Mouse (Mus musculus): ENCODE measurements at regions not wholly inside any gene's neighbourhood (a gene's known extent, or its start where the extent isn't known, plus 50 kb on each side); places are given as distances from the start of the nearest gene placed in this dataset.

DNA sequence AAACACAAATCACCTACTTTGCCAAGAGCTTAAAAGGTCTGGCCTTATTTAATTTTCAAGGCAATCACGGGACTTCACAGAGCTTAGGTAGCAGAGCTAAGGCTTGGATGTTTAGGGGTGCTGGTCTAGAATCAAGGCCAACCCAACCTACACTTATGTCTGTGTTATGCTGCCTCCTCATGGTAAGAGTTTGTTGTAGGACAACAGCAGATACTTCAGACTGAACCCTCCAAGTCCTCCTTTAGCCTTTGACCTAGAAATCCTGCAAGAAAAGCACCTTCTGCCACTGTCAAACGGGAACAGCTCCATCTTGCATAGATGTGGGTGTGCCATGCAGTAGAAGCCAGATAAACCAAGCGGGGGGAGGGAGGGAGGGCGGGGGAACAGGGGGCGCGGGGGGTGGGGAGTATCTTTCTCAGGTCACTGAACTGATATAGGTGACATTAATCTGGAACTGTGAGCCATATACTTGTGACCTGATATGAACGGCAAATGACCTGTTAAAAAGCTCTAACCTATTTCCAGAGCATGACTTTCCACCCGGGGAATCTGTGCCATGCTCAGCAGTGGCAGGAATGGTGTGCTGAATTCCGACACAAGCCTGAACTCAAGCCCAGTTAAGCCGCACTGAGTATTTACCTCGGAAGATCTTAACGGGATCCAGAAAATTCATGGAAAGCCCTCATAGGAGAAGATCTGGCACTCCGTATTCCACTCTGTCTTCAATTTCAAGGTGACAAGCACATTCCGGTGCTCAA lies 838.3 kb downstream of the Gsdmc2 start:
- Histone ChIP-seq H3K27ac (ENCODE audit: low read depth, low read length) (no peak overlapping the region), H3K4me1 (ENCODE audit: control insufficient read depth, insufficient read depth, low read length) (no peaks in the 10 kb centered on the region), H3K9me3 (ENCODE audit: control insufficient read depth, low read length) (no peaks in the 10 kb centered on the region), H3K9ac (ENCODE audit: low read length) (no peak overlapping the region), H3K4me2 (no peak overlapping the region), H3K36me3 (ENCODE audit: control insufficient read depth, insufficient read depth, low read length) (no peaks in the 10 kb centered on the region), H3K4me3 (ENCODE audit: low read depth, low read length) (no peak overlapping the region), H3K27me3 (ENCODE audit: control insufficient read depth, insufficient read depth, low read length) (no peaks in the 10 kb centered on the region)
- DNase-seq (ENCODE audit: low spot score, missing footprints) (no peak), ATAC-seq (ENCODE audit: low FRiP score) (no peak)
- WGBS: 87% methylated on average over 14 of the region's 14 CpGs

DNA sequence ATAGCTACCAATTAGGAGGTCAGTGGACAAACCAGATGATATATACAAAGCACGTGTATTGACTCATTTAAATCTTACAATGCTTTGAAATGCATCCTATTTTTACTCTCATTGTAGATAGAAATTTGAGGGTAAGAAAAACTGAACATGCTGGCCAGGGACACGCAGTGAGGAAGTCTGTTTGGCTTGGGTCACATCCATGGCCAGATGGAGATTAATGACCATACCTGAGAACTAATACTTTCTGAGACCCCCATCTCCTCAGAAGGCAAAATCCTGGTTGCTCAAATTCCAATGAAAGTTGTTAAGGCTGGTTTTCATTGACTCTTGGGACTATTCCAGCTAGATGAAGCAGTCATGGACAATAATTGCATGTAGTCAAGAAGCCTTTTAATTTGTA lies 850.3 kb downstream of the Gsdmc2 start:
- 93% methylated on average over 2 of the region's 2 CpGs for WGBS
- no peaks in the 10 kb centered on the region for H3K36me3 ChIP-seq (ENCODE audit: control insufficient read depth, insufficient read depth, low read length)
- no peak overlapping the region for H3K4me3 ChIP-seq (ENCODE audit: low read depth, low read length)

DNA sequence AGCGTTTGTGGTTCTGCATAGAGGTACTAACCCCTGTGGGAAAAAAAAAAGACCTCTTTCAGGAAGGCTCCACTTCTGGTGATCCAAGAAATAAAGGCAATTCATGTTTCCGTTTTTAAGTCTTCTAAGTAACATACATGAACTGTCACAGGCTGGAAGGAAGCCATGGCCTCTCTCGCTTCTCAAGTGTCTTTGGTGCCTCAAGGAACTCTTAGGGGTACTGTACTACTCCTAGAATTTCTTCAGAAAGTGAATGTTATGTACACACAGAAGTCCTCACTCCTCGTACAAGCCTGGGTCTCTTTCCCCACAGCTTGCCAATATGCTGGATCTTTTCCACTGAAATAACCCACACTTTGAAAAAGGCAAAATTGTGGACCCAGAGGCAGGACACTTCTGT lies 858.1 kb downstream of the Gsdmc2 start:
- H3K4me1 ChIP-seq (ENCODE audit: control insufficient read depth, insufficient read depth, low read length): no peaks in the 10 kb centered on the region
- H3K27ac ChIP-seq (ENCODE audit: low read depth, low read length): no peak overlapping the region
- no peak overlapping the region for H3K4me3 ChIP-seq (ENCODE audit: low read depth, low read length)
- H3K9me3 ChIP-seq (ENCODE audit: control insufficient read depth, low read length): no peaks in the 10 kb centered on the region
- 88% methylated on average over 4 of the region's 4 CpGs for WGBS
- H3K36me3 ChIP-seq (ENCODE audit: control insufficient read depth, insufficient read depth, low read length): no peaks in the 10 kb centered on the region
- H3K4me2 ChIP-seq: no peak overlapping the region
- no peak overlapping the region for H3K9ac ChIP-seq (ENCODE audit: low read length)
- no peak for ATAC-seq (ENCODE audit: low FRiP score)
- no peaks in the 10 kb centered on the region for H3K27me3 ChIP-seq (ENCODE audit: control insufficient read depth, insufficient read depth, low read length)
- DNase-seq (ENCODE audit: low spot score, missing footprints): no peak

More for the DNA sequence above, 850.3 kb downstream of the Gsdmc2 start:
- no peak overlapping the region for H3K4me2 ChIP-seq
- H3K9ac ChIP-seq (ENCODE audit: low read length): no peak overlapping the region
- no peaks in the 10 kb centered on the region for H3K9me3 ChIP-seq (ENCODE audit: control insufficient read depth, low read length)
- ATAC-seq (ENCODE audit: low FRiP score) (no peak), DNase-seq (ENCODE audit: low spot score, missing footprints) (no peak)
- no peaks in the 10 kb centered on the region for H3K27me3 ChIP-seq (ENCODE audit: control insufficient read depth, insufficient read depth, low read length)
- H3K4me1 ChIP-seq (ENCODE audit: control insufficient read depth, insufficient read depth, low read length): no peaks in the 10 kb centered on the region
- H3K27ac ChIP-seq (ENCODE audit: low read depth, low read length): no peak overlapping the region

DNA sequence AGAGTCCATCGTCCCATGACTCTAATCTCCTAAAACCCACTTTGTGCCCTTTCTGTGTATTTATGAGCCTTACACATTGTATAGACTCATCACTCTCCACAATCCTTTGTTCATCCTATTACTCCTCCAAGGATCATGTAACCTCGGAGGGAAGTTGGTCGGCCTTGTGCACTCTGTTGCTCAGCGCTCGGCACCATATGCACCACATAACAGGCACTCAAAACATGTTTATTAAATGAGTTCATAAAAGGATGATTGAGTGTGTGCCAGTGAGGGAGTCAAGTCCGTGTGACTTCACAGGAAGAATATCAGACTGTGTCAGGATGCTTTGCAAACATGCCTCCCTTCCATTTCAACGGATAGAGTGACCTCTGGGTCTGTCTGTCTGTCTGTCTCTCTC lies 858.8 kb downstream of the Gsdmc2 start:
- Histone ChIP-seq H3K27me3 (ENCODE audit: control insufficient read depth, insufficient read depth, low read length) (no peaks in the 10 kb centered on the region), H3K4me3 (ENCODE audit: low read depth, low read length) (no peak overlapping the region), H3K9me3 (ENCODE audit: control insufficient read depth, low read length) (no peaks in the 10 kb centered on the region), H3K9ac (ENCODE audit: low read length) (no peak overlapping the region), H3K4me1 (ENCODE audit: control insufficient read depth, insufficient read depth, low read length) (no peaks in the 10 kb centered on the region), H3K4me2 (no peak overlapping the region), H3K27ac (ENCODE audit: low read depth, low read length) (no peak overlapping the region), H3K36me3 (ENCODE audit: control insufficient read depth, insufficient read depth, low read length) (no peaks in the 10 kb centered on the region)
- 74% methylated on average over 7 of the region's 7 CpGs for WGBS
- ATAC-seq (ENCODE audit: low FRiP score) (no peak), DNase-seq (ENCODE audit: low spot score, missing footprints) (no peak)

DNA sequence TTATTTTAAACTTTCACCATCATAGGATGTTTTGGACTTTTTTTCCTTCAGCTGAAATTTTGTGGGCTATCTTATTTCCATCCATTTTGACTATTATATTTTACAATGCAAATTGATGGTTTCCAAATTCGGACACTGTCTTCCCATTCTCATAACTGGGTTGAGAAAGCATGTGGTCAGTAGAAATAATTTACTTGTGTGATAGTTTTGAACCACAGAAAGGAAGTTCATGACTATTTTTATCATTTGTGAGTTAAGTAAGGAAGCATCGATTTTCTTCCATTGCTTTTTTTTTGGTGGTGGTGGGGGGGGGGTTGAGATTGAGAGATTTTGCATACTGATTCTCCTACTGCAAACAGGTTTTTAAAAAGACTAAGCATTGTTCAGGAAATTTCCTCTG lies 874.4 kb downstream of the Gsdmc2 start:
- no peak overlapping the region for H3K9ac ChIP-seq (ENCODE audit: low read length)
- no peak overlapping the region for H3K27ac ChIP-seq (ENCODE audit: low read depth, low read length)
- no peaks in the 10 kb centered on the region for H3K4me1 ChIP-seq (ENCODE audit: control insufficient read depth, insufficient read depth, low read length)
- no peak overlapping the region for H3K4me2 ChIP-seq
- H3K4me3 ChIP-seq (ENCODE audit: low read depth, low read length): no peak overlapping the region
- 84% methylated on average over 2 of the region's 2 CpGs for WGBS
- H3K36me3 ChIP-seq (ENCODE audit: control insufficient read depth, insufficient read depth, low read length): no peaks in the 10 kb centered on the region
- ATAC-seq (ENCODE audit: low FRiP score): no peak
- no peaks in the 10 kb centered on the region for H3K9me3 ChIP-seq (ENCODE audit: control insufficient read depth, low read length)
- no peak for DNase-seq (ENCODE audit: low spot score, missing footprints)
- H3K27me3 ChIP-seq (ENCODE audit: control insufficient read depth, insufficient read depth, low read length): no peaks in the 10 kb centered on the region

DNA sequence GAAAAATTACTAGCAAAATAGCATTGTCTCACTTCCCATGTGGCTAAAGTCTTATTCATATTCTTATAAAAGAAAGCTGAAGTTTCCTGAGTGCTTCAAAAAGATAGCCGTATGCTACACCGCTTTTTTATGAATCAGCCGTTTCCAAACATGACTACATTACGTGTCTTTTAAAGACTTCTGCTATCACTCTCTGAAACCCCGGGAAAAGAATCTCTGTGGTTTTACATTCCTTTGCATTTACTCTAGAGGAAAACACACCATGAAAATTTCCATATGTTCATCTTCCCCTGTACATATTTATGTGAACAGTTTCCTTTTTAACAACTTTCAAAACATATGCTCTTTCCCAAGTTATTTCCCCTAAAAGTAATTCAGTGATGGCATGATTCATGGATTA lies 882.3 kb downstream of the Gsdmc2 start:
- H3K36me3 ChIP-seq (ENCODE audit: control insufficient read depth, insufficient read depth, low read length): no peaks in the 10 kb centered on the region
- H3K27ac ChIP-seq (ENCODE audit: low read depth, low read length): no peak overlapping the region
- H3K4me2 ChIP-seq: no peak overlapping the region
- H3K9me3 ChIP-seq (ENCODE audit: control insufficient read depth, low read length): no peaks in the 10 kb centered on the region
- no peak for DNase-seq (ENCODE audit: low spot score, missing footprints)
- H3K9ac ChIP-seq (ENCODE audit: low read length): no peak overlapping the region
- 89% methylated on average over 5 of the region's 5 CpGs for WGBS
- no peak for ATAC-seq (ENCODE audit: low FRiP score)
- H3K27me3 ChIP-seq (ENCODE audit: control insufficient read depth, insufficient read depth, low read length): no peaks in the 10 kb centered on the region
- no peaks in the 10 kb centered on the region for H3K4me1 ChIP-seq (ENCODE audit: control insufficient read depth, insufficient read depth, low read length)
- H3K4me3 ChIP-seq (ENCODE audit: low read depth, low read length): no peak overlapping the region

DNA sequence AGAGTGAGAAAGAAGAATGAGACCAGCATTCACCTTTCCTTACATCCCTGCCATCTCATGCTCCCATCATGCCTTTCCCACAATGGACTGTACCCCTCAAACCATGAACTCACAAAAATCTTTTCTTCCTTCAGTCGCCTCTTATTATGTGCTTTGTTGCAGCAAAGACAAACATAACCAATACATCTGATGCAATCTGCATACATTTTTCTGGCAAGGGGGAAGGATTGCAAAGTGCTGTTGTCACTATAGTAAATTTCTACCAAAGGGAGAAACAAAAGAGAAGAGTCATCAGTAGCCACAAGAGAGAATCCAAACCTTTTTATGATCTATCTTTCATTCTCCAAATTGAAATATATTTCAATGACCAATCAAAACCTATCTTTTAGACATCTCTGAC lies 884.4 kb downstream of the Gsdmc2 start:
- Histone ChIP-seq H3K4me3 (ENCODE audit: low read depth, low read length) (no peak overlapping the region), H3K36me3 (ENCODE audit: control insufficient read depth, insufficient read depth, low read length) (no peaks in the 10 kb centered on the region), H3K9me3 (ENCODE audit: control insufficient read depth, low read length) (no peaks in the 10 kb centered on the region), H3K27ac (ENCODE audit: low read depth, low read length) (no peak overlapping the region), H3K27me3 (ENCODE audit: control insufficient read depth, insufficient read depth, low read length) (no peaks in the 10 kb centered on the region), H3K4me1 (ENCODE audit: control insufficient read depth, insufficient read depth, low read length) (no peaks in the 10 kb centered on the region), H3K9ac (ENCODE audit: low read length) (no peak overlapping the region), H3K4me2 (no peak overlapping the region)
- 93% methylated on average over 1 of the region's 1 CpGs for WGBS
- no peak for ATAC-seq (ENCODE audit: low FRiP score)
- DNase-seq (ENCODE audit: low spot score, missing footprints): no peak

DNA sequence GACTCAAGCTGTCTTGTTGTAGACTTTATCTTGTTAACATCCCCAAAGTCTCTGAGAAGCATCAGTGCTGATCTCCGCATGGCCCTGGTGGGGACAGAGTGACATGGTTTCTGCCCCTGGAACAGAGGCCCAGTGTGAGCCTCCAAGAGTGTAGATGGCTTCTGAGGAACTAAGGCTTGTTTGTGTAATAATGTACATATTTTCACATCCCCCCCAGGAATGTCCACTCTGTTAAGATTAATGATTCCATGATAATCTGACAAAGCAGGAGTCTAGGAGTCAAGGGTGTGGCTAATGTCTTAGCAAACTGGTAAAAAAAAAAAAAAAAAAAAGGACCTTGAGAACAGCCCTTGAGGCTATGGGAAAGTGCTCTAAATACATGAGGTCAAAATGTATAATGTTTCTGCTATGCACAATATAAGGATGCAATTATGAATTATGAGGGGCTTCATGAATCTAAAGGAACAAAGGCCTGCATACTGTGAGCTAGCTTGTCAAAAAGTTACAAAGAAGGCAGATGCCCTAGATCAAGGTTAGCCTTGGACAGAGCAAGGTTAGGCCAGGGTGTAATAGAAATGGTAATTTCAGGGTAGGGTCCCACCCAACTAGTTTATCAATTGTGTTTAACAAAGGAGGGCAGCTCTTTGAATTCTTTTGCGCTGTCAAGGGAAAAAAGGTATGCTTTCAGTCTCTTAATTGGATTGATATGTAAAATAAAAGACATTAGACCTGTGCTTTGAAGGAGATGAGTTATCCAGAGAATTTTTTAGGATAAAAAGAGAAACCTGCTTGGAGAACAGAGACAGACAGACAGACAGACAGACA lies 886.3 kb downstream of the Gsdmc2 start:
- Histone ChIP-seq H3K9ac (ENCODE audit: low read length) (no peak overlapping the region), H3K4me1 (ENCODE audit: control insufficient read depth, insufficient read depth, low read length) (no peaks in the 10 kb centered on the region), H3K9me3 (ENCODE audit: control insufficient read depth, low read length) (no peaks in the 10 kb centered on the region), H3K4me2 (no peak overlapping the region), H3K27ac (ENCODE audit: low read depth, low read length) (no peak overlapping the region), H3K27me3 (ENCODE audit: control insufficient read depth, insufficient read depth, low read length) (no peaks in the 10 kb centered on the region; the same call in 1 of the 2 replicates), H3K36me3 (ENCODE audit: control insufficient read depth, insufficient read depth, low read length) (no peaks in the 10 kb centered on the region), H3K4me3 (ENCODE audit: low read depth, low read length) (no peak overlapping the region)
- no peak for ATAC-seq (ENCODE audit: low FRiP score)
- 84% methylated on average over 2 of the region's 2 CpGs for WGBS
- DNase-seq (ENCODE audit: low spot score, missing footprints): no peak

DNA sequence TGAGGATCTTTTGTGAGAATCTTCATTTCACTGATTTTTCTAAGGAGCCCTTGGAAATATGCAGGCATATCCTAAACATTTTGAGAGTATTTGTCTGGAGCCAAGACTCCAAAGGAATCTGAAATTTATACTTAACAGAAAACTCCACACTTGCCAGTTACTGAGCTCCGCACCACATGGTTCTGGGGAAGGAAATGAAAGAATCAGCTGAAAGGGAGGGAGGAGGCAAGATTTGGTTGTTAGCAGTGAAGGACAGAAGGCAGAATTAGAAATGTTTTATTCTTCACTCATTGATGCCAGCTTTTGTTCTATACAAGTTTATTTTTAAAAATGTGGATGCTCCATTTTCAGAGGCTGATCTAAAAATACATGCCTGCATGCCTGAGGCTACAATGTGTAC lies 890.1 kb downstream of the Gsdmc2 start:
- Histone ChIP-seq H3K36me3 (ENCODE audit: control insufficient read depth, insufficient read depth, low read length) (no peaks in the 10 kb centered on the region), H3K4me1 (ENCODE audit: control insufficient read depth, insufficient read depth, low read length) (peaks cover 4% of the 10 kb centered on the region; the same call in 1 of the 2 replicates), H3K4me2 (no peak overlapping the region), H3K9me3 (ENCODE audit: control insufficient read depth, low read length) (no peaks in the 10 kb centered on the region), H3K9ac (ENCODE audit: low read length) (no peak overlapping the region), H3K27me3 (ENCODE audit: control insufficient read depth, insufficient read depth, low read length) (no peaks in the 10 kb centered on the region; the same call in 1 of the 2 replicates), H3K4me3 (ENCODE audit: low read depth, low read length) (no peak overlapping the region), H3K27ac (ENCODE audit: low read depth, low read length) (no peak overlapping the region)
- 90% methylated on average over 1 of the region's 1 CpGs for WGBS
- ATAC-seq (ENCODE audit: low FRiP score) (no peak), DNase-seq (ENCODE audit: low spot score, missing footprints) (no peak)
